Mouse (Mus musculus) forebrain, embryonic 12.5 days (tissue): ENCODE data around the gene Tbcc. TPM values are rescaled to one million over a fixed set of nuclear protein-coding genes. Genes with fewer than 3 reads are reported as not detected.

Experiments used
- ATAC-seq: fragments of 200-750 bp; cut with Nextera tagmentation; 2 replicates; pipeline ENCODE4 v1.8.0; 2017; ENCODE audit warnings: moderate TSS enrichment; ENCODE audit not compliant: low FRiP score
- H3K27ac ChIP-seq: fragments of 300-500 bp; sonication (generic); 2 replicates; pipeline ENCODE4 v1.5.1; 2016; ENCODE audit warnings: mild to moderate bottlenecking
- H3K27me3 ChIP-seq: fragments of 300-500 bp; sonication (generic); 2 replicates; pipeline ENCODE4 v1.6.1; 2016; ENCODE audit warnings: mild to moderate bottlenecking
- H3K36me3 ChIP-seq: fragments of 300-500 bp; sonication (generic); replicated peaks from 2 replicates; pipeline ENCODE4 v1.6.1; 2016; ENCODE audit warnings: mild to moderate bottlenecking
- H3K4me1 ChIP-seq: fragments of 300-500 bp; sonication (generic); 2 replicates; pipeline ENCODE4 v1.6.1; 2016
- H3K4me2 ChIP-seq: fragments of 300-500 bp; sonication (generic); 2 replicates; pipeline ENCODE4 v1.6.1; 2016; ENCODE audit warnings: mild to moderate bottlenecking, moderate library complexity
- H3K4me3 ChIP-seq: fragments of 300-500 bp; sonication (generic); replicated peaks from 2 replicates; pipeline ENCODE4 v1.5.1; 2016; ENCODE audit warnings: mild to moderate bottlenecking
- H3K9ac ChIP-seq: fragments of 300-500 bp; sonication (generic); 2 replicates; pipeline ENCODE4 v1.6.1; 2016; ENCODE audit warnings: mild to moderate bottlenecking
- H3K9me3 ChIP-seq: fragments of 300-500 bp; sonication (generic); 2 replicates; pipeline ENCODE4 v1.6.1; 2016
- WGBS: fragments of 180-500 bp; shearing (Covaris S2); methylation state at CpG from one replicate; pipeline ENCODE4 v1.1.7; 2016; 5-methylcytosine and 5-hydroxymethylcytosine counted together
- polyA plus RNA-seq: library from polyadenylated mRNA; unstranded; fragments of >200 nt; fragmentation: Nextera tagmentation; extraction: Ambion mirVana; gene quantifications from 2 replicates; pipeline ENCODE4 v1.2.1, GENCODE M21; 2016

The Tbcc gene
- polyA plus RNA-seq, 1 experiment from 2014 or later, result 67.3 TPM

DNA sequence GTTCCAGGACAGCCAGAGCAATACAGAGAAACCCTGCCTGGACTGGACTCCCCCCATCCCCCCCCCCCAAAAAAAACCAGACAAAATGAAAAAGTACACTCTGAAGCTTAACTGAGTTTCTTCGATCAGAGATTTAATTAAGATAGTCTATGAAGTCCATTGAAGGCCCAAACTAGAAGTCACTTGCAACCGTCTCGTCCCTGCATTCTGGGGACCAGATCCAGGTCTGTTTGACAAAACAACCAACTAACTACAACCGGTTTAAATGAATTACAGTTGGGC is 34.4 kb upstream of the Tbcc start:
- peak overlapping the region; percentile 99 for H3K4me3 ChIP-seq
- ATAC-seq, result no peak
- H3K27me3 ChIP-seq, result no peaks in the 10 kb centered on the region
- H3K9me3 ChIP-seq, result no peaks in the 10 kb centered on the region
- peak overlapping the region; percentile 71 for H3K4me2 ChIP-seq
- peak overlapping the region; percentile 100 for H3K9ac ChIP-seq
- H3K4me1 ChIP-seq, result peaks cover 46% of the 10 kb centered on the region
- H3K36me3 ChIP-seq, result no peaks in the 10 kb centered on the region; the same call in 1 of the 2 replicates
- peak overlapping the region; percentile 100 for H3K27ac ChIP-seq
- WGBS, result 22% methylated on average over 4 of the region's 4 CpGs

DNA sequence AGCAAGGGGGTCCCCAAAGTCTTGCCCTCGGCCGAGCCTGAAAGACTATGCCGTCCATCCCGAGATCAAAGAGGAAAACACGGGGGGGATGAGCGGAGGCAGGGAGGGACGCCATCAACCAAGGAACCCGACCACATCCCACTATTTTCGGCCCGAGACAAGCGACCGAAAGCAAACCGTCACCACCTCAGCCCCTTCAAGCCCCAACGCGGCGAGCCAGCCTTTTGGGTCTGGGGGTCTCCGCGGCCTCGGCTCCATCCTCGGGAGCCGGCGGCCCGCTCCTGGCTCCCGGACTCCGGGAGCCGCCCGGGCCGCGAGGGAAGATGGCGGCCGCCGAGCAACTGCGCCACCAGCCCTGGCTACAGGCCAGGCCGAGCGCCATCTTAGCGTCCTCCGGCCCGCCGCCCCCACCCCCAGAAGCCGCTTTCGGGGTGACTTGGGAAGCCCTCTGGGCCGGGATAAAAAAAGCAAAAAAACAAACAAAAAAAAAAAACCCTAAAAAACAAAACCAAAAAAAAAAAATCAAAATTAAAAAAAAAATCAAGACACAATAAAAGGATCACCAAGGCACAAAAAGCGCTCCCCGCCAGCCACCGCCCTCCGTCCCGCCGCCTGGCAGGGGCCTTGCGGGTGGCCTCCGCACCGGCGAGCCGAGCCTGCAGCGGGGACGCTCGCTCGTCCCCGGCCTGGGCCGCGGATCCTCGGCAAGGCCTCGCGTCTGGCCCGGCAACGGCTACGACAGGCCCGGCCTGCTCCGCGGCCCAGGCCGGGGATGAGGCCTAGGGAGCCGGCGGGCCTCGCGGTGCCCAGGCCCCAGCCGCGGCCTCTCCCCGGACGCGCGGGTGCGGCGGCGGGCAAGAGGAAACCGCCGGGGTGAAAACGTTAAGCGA is 33.8 kb upstream of the Tbcc start:
- Histone ChIP-seq H3K4me2 (peak overlapping the region; percentile 71), H3K4me3 (peak overlapping the region; percentile 99), H3K9me3 (no peaks in the 10 kb centered on the region), H3K9ac (peak overlapping the region; percentile 100), H3K27me3 (no peaks in the 10 kb centered on the region), H3K27ac (peak overlapping the region; percentile 100), H3K36me3 (no peaks in the 10 kb centered on the region; the same call in 1 of the 2 replicates), H3K4me1 (peaks cover 46% of the 10 kb centered on the region)
- ATAC-seq, result 0 out of 2 replicates have a peak, but pooled peaks have one; percentile 18
- WGBS, result 0% methylated on average over 87 of the region's 87 CpGs

DNA sequence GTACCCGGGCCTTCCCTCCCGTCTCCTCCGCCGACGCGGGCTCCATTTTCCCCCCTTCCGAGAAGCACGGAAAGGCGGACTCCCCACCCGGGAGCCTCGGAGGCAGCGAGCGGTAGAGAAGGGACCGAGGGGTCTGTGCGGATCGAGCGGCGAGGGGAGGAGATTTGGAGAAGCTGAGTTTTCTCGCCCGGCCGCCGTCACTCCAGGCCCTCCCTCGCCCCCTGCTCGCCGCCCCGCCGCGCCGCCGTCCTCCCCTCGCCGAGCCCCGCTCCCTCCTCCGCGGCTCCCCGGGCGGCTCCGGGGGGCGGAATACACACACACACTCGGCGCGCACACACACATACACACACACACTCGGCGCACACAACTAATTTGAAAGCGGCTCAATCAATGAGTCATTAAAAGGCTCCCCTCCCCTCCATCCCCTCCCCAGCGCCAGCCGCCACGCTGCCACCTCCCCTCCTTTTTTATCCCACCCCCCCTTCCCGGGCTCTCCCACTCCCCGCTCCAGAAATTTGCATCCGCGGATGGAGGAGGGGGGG is 33.1 kb upstream of the Tbcc start:
- H3K4me3 ChIP-seq, result peak overlapping the region; percentile 99
- H3K27me3 ChIP-seq, result no peaks in the 10 kb centered on the region
- H3K9me3 ChIP-seq, result no peaks in the 10 kb centered on the region
- ATAC-seq, result peak; percentile 83
- H3K36me3 ChIP-seq, result no peaks in the 10 kb centered on the region; the same call in 1 of the 2 replicates
- H3K4me2 ChIP-seq, result peak overlapping the region; percentile 71
- 0% methylated on average over 29 of the region's 52 CpGs for WGBS
- peak overlapping the region; percentile 100 for H3K9ac ChIP-seq
- peaks cover 45% of the 10 kb centered on the region for H3K4me1 ChIP-seq
- peak overlapping the region; percentile 100 for H3K27ac ChIP-seq

DNA sequence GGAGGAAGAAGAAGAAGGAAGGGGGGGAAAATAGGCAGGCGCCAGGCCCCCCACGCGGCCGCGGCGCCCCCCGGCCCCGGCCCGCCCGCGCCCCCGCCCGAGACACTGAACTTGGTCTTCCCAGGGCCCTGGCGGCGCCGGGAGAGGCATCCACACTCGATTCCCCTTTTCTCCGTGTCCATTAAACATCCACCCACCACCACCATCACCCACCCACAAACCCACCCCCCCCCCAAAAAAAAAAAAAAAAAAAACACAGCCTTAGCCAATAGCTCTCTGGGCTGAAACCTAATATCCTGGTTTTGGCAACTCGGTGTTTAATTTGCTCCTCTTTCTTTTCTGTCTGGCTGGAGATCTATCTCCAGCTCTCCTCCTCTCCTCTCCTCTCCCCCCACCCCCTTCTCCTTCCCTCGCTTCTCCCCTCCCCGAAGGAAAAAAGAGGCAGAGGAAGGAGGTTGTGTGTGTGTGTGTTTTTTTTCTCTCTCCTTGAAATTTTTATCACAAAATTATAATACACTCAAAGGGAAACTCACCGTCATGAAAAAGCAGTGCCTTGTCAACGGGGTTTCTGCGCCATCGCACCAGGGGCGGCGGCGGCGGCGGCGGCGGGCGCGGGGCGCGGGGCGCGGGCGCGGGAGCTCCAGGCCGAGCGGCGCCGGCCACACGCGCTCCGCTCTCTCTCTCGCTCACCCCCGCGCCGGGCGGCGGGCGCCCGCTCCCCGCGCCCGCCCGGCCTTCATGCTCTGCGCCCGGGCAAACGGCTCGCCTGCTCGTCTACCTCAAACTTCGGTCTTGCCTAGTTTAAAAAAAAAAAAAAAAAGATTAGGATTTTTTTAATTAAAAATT is 32.4 kb upstream of the Tbcc start, which contains the start of gene Bicral:
Bicral (minus strand) TSS at position 580 of the 846 bp plus-strand sequence.
- H3K9me3 ChIP-seq, result no peaks in the 10 kb centered on the region
- peak within 1 kb of the TSS; percentile 100 for H3K9ac ChIP-seq
- no peaks in the 10 kb centered on the region; the same call in 1 of the 2 replicates for H3K36me3 ChIP-seq
- peak within 1 kb of the TSS; percentile 100 for H3K27ac ChIP-seq
- ATAC-seq, result peak; percentile 70
- H3K4me1 ChIP-seq, result peaks cover 39% of the 10 kb centered on the region
- WGBS, result 0% methylated on average over 36 of the region's 65 CpGs
- H3K4me2 ChIP-seq, result peak within 1 kb of the TSS; percentile 71
- H3K4me3 ChIP-seq, result peak within 1 kb of the TSS; percentile 99
- no peaks in the 10 kb centered on the region for H3K27me3 ChIP-seq

DNA sequence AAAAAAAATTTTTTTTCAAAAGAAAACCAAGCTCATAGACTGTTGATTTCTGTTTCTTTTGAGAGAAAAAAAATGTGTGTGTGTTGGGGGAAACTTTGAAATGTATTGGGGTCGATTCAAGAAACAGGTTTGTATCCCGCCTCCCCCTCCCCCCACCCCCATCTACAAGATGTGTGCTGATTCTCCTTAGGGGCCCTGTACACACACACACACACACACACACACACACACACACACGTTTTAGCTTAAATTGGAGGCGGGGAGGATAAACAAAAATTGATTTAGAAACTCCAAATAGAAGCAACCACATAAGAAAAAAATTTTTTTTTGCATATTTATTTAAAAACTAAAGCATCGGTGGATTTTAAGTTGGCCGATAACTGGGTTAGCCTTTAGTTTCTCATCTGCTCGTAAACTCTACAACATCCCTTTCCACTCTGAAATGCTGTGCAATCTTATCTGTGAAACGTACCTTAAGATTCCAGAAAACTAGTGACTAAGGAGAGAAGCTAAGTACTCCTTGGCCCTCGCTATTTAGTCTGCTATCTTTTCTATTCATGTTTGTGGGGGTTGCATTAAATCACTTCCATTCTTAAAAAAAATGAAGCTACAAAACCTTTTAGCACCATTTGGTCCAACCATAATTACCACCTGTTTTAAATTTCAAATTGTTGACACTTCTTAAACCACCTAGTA is 31.6 kb upstream of the Tbcc start:
- ATAC-seq, result no peak
- no peaks in the 10 kb centered on the region for H3K27me3 ChIP-seq
- H3K9me3 ChIP-seq, result no peaks in the 10 kb centered on the region
- peak overlapping the region; percentile 100 for H3K27ac ChIP-seq
- H3K4me2 ChIP-seq, result peak overlapping the region; percentile 71
- no peaks in the 10 kb centered on the region; the same call in 1 of the 2 replicates for H3K36me3 ChIP-seq
- WGBS, result 27% methylated on average over 9 of the region's 9 CpGs
- peaks cover 35% of the 10 kb centered on the region for H3K4me1 ChIP-seq
- peak overlapping the region; percentile 100 for H3K9ac ChIP-seq
- peak overlapping the region; percentile 99 for H3K4me3 ChIP-seq

DNA sequence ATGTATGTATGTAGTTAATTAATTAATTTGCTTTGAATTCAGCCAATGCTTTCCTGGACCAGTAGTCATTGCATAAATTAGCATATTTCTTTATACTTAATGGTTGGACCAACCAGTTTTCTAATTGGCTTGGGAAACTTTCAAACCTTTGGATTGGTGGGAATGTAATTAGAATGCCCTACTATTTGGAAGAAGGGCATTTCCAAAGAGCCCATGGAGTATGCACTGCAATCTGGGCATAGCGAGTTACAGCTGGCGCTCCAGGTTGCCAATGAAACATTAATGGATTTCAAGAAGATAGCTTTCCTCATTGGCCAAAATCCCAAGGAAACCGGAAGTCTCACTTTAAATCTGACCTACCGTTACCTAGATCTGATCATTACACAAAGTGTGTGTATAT is 30.4 kb upstream of the Tbcc start:
- 62% methylated on average over 4 of the region's 4 CpGs for WGBS
- H3K9ac ChIP-seq, result no peak overlapping the region
- H3K4me3 ChIP-seq, result no peak overlapping the region
- no peaks in the 10 kb centered on the region for H3K36me3 ChIP-seq
- no peaks in the 10 kb centered on the region for H3K9me3 ChIP-seq
- H3K4me2 ChIP-seq, result no peak overlapping the region
- no peaks in the 10 kb centered on the region for H3K27me3 ChIP-seq
- peaks cover 26% of the 10 kb centered on the region for H3K4me1 ChIP-seq
- ATAC-seq, result no peak
- H3K27ac ChIP-seq, result peak overlapping the region; percentile 63; the same call in 1 of the 2 replicates

DNA sequence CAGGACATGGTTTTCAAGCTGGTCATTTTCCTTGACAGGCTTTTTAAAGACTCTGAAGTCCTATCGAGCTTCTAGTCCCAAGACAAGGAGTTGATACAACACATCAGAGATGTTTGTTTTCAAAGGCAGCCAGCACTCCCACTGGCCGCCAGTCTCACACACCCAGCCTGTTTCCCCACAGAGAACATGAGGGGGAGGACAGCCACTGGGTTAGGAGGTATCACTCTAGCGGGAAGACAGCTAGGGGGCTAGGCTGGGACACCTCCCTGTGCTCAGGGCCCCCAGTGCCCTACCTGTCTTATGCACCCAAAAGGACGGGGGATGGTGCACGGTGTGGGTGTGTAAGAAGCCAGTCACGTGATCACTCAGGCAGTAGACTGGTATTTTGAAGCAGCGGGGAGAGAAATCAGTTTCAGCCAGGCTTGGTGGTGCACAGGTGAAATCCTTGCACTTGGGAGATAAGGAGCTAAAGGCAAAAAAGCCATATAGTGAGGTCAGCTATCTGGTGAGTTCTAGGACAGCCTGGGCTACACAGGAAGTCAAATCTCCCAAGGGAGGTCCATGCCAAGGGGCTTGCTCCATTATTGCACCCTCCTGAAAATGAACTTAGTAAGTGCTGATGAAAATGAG is 25.8 kb upstream of the Tbcc start:
- Histone ChIP-seq H3K4me3 (no peak overlapping the region), H3K4me2 (no peak overlapping the region), H3K4me1 (peaks cover 10% of the 10 kb centered on the region; the same call in 1 of the 2 replicates), H3K36me3 (no peaks in the 10 kb centered on the region), H3K9ac (no peak overlapping the region), H3K27me3 (no peaks in the 10 kb centered on the region), H3K9me3 (no peaks in the 10 kb centered on the region), H3K27ac (no peak overlapping the region)
- 74% methylated on average over 7 of the region's 7 CpGs for WGBS
- ATAC-seq, result no peak

DNA sequence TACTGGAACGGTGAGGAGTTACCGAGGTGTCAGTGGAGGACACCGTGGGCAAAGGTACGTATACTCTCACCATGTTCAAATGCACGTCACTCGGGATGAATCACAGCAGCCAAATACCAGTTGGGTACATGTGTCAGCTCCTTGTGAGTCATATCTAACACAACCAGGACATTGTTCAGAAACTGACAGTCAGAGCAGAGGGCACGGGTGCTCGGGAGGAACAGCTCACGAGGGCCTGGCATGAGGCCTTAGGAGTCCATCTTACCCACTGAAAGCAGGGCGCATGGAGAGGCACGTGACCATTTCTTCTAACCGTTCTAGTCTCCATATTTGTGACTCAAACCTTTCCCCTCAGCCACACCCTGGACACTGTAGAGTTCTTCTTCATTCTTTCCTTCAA is 23.6 kb upstream of the Tbcc start:
- H3K27ac ChIP-seq, result no peak overlapping the region
- 94% methylated on average over 12 of the region's 12 CpGs for WGBS
- no peak overlapping the region for H3K9ac ChIP-seq
- no peaks in the 10 kb centered on the region for H3K27me3 ChIP-seq
- H3K4me1 ChIP-seq, result no peaks in the 10 kb centered on the region
- ATAC-seq, result no peak
- H3K4me2 ChIP-seq, result no peak overlapping the region
- H3K4me3 ChIP-seq, result no peak overlapping the region
- no peaks in the 10 kb centered on the region for H3K9me3 ChIP-seq
- H3K36me3 ChIP-seq, result no peaks in the 10 kb centered on the region

DNA sequence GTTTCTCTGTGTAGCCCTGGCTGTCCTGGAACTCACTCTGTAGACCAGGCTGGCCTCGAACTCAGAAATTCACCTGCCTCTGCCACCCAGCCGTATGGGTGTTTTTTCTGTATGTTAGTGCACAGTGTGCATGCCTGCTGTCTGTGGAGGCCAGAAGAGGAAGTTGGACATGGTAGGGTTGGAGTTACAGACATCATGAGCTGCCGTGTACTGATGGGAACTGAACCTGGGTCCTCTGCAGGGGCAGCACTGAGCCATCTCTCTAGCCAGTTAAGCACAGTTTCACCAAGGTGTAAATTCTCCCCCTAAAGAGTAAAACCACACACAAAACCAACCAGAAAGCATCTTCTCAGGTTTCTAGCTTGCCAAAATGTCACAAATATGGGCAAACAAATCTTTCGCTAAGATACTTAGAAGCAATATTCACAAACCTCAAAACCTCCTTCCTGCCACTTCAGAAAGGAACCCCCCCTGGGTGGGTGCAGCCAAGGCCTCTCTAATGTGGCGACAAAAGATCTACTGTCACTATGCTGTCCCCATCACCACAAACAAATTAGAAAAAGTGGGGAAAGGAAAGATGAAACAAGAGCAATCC is 20.2 kb upstream of the Tbcc start:
- Histone ChIP-seq H3K36me3 (no peaks in the 10 kb centered on the region), H3K9me3 (no peaks in the 10 kb centered on the region), H3K27me3 (no peaks in the 10 kb centered on the region), H3K9ac (no peak overlapping the region), H3K4me2 (no peak overlapping the region), H3K27ac (no peak overlapping the region), H3K4me1 (peaks cover 6% of the 10 kb centered on the region; the same call in 1 of the 2 replicates), H3K4me3 (no peak overlapping the region)
- WGBS, result 92% methylated on average over 5 of the region's 5 CpGs
- ATAC-seq, result no peak

DNA sequence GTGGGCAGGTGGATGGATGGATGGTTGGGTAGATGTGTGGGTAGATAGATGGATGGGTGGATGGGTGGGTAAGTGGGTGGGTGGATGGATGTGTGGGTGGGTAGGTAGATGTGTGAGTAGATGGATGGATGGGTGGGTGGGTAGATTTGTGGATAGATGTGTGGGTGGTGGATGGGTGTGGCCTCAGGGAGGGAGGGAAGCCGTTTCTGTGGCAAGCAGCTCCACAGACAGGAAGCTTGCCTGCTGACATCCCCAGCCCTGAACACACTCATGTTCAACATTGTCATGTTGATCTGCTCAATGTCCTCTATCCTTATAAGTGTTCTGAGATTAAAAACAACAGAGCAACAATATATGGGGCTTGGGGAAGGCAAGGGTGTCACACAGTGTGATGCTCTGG is 19.6 kb upstream of the Tbcc start:
- peaks cover 6% of the 10 kb centered on the region; the same call in 1 of the 2 replicates for H3K4me1 ChIP-seq

DNA sequence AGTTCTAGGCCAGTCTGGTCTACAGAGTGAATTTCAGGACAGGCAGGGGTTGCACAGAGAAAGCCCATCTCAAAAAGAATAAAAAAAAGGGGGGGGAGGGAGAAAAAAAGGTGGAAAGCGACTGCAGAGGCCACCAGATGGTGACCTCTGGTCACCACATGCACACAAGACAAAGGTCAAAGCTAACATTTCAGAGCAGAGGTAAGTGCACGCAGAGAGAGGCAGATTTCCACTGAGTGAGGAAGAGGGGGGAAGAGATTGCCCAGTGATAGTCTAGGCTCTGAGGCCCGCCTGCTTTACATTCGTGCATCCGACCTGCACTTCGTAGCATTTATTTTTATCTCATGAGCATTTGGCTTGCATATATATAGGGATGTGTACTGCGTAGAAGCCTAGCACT is 17.7 kb upstream of the Tbcc start:
- no peak overlapping the region for H3K4me3 ChIP-seq
- H3K4me2 ChIP-seq, result no peak overlapping the region
- no peaks in the 10 kb centered on the region for H3K9me3 ChIP-seq
- H3K27me3 ChIP-seq, result no peaks in the 10 kb centered on the region
- H3K4me1 ChIP-seq, result peaks cover 6% of the 10 kb centered on the region; the same call in 1 of the 2 replicates
- H3K27ac ChIP-seq, result no peak overlapping the region
- no peak overlapping the region for H3K9ac ChIP-seq
- ATAC-seq, result no peak
- WGBS, result 86% methylated on average over 7 of the region's 7 CpGs
- no peaks in the 10 kb centered on the region for H3K36me3 ChIP-seq

More for the DNA sequence above, 19.6 kb upstream of the Tbcc start:
- no peaks in the 10 kb centered on the region for H3K9me3 ChIP-seq
- no peak for ATAC-seq
- no peaks in the 10 kb centered on the region for H3K36me3 ChIP-seq
- 67% methylated on average over 1 of the region's 1 CpGs for WGBS
- no peak overlapping the region for H3K4me3 ChIP-seq
- no peak overlapping the region for H3K4me2 ChIP-seq
- no peaks in the 10 kb centered on the region for H3K27me3 ChIP-seq
- H3K27ac ChIP-seq, result no peak overlapping the region
- H3K9ac ChIP-seq, result no peak overlapping the region
